Mouse (Mus musculus) T-helper 1 cell (primary cell): Measurements from ENCODE around the gene Cst3.

Source experiments
- in situ Hi-C: fragments of 300-600 bp; cut with MboI, MseI; formaldehyde crosslinking; loops from one replicate; pipeline ENCODE4 v1.15.1; 2025; ENCODE audit warnings: high pct_unique_total_duplicates

The Cst3 gene

GRCm38 (mm10) chr2:148875335-148875811 is at the start of gene Cst3:
Cst3 (minus strand) TSS chr2:148875692.
- in situ Hi-C loops: loop anchor here (10.0 kb wide), 1 partner anchor 201 kb away; the partner anchor contains the start of gene Nxt1

- in situ Hi-C loops: loop anchor here (5.0 to 10.0 kb wide), 2 partner anchors 50 to 147 kb away; partner anchors contain the start of gene Cstl1
Measured at GRCm38 (mm10) chr2:148902286-148902685, 26.8 kb upstream of the Cst3 start.

GRCm38 (mm10) chr2:148900305-148900704 is 24.8 kb upstream of the Cst3 start:
- in situ Hi-C loops: loop anchor here (5.0 to 10.0 kb wide), 2 partner anchors 48 to 146 kb away; partner anchors contain the start of gene Cstl1

GRCm38 (mm10) chr2:148896219-148896618 is 20.7 kb upstream of the Cst3 start:
- in situ Hi-C loops: loop anchor here (5.0 kb wide), 1 partner anchor 209 kb away; no protein-coding TSS in a partner anchor

- in situ Hi-C loops: no loop called here
Measured at GRCm38 (mm10) chr2:148893107-148893506, 17.6 kb upstream of the Cst3 start.

- in situ Hi-C loops: no loop called here
Measured at GRCm38 (mm10) chr2:148890021-148890851, 14.7 kb upstream of the Cst3 start.

GRCm38 (mm10) chr2:148889331-148890010 is 14.0 kb upstream of the Cst3 start:
- in situ Hi-C loops: no loop called here

- in situ Hi-C loops: no loop called here
Measured at GRCm38 (mm10) chr2:148888872-148889271, 13.4 kb upstream of the Cst3 start.

GRCm38 (mm10) chr2:148884738-148885137 is 9.2 kb upstream of the Cst3 start:
- in situ Hi-C loops: no loop called here

- in situ Hi-C loops: loop anchor here (10.0 kb wide), 1 partner anchor 204 kb away; the partner anchor contains the start of gene Nxt1
Measured at GRCm38 (mm10) chr2:148879199-148879598, 3.7 kb upstream of the Cst3 start.

- in situ Hi-C loops: loop anchor here (10.0 kb wide), 1 partner anchor 204 kb away; the partner anchor contains the start of gene Nxt1
Measured at GRCm38 (mm10) chr2:148878641-148879130, 3.2 kb upstream of the Cst3 start.

- in situ Hi-C loops: loop anchor here (10.0 kb wide), 1 partner anchor 202 kb away; the partner anchor contains the start of gene Nxt1
Measured at GRCm38 (mm10) chr2:148877016-148877770, 1.7 kb upstream of the Cst3 start.

GRCm38 (mm10) chr2:148874617-148875334 is 716 bp downstream of the Cst3 start:
- in situ Hi-C loops: loop anchor here (5.0 to 10.0 kb wide), 2 partner anchors 200 to 1273 kb away; partner anchors contain the start of gene Nxt1

GRCm38 (mm10) chr2:148874224-148874616 is 1.3 kb downstream of the Cst3 start:
- in situ Hi-C loops: loop anchor here (5.0 to 10.0 kb wide), 2 partner anchors 199 to 1273 kb away; partner anchors contain the start of gene Nxt1

GRCm38 (mm10) chr2:148872860-148873259 is 2.6 kb downstream of the Cst3 start:
- in situ Hi-C loops: loop anchor here (5.0 to 10.0 kb wide), 2 partner anchors 198 to 1274 kb away; partner anchors contain the start of gene Nxt1

- in situ Hi-C loops: loop anchor here (5.0 to 10.0 kb wide), 2 partner anchors 196 to 1277 kb away; partner anchors contain the start of gene Nxt1
Measured at GRCm38 (mm10) chr2:148870526-148870925, 5.0 kb downstream of the Cst3 start.

GRCm38 (mm10) chr2:148868959-148869358 is 6.5 kb downstream of the Cst3 start:
- in situ Hi-C loops: no loop called here

GRCm38 (mm10) chr2:148864966-148865365 is 10.5 kb downstream of the Cst3 start, which contains the start of gene 9230104L09Rik:
9230104L09Rik (minus strand) TSS chr2:148865038.
- in situ Hi-C loops: no loop called here

- in situ Hi-C loops: no loop called here
Measured at GRCm38 (mm10) chr2:148861693-148862092, 13.8 kb downstream of the Cst3 start.

GRCm38 (mm10) chr2:148860993-148861392 is 14.5 kb downstream of the Cst3 start:
- in situ Hi-C loops: no loop called here
